Mouse (Mus musculus): ENCODE measurements around the gene Wdr61. TPM values are rescaled to one million over a fixed set of nuclear protein-coding genes. Genes with fewer than 3 reads are reported as not detected.

Wdr61 gene
- 10 to 100 TPM; 53.3 to 55.1 TPM for total RNA-seq (2023)

GRCm38 (mm10) chr9:54733921-54734638 is at the start of gene Wdr61:
Gene Wdr61, minus strand, starts transcription at chr9:54734519.

GRCm38 (mm10) chr9:54764561-54765217 is 30.4 kb upstream of the Wdr61 start, which contains the start of gene Crabp1:
Gene Crabp1, plus strand, starts transcription at chr9:54764748.

GRCm38 (mm10) chr9:54698318-54699086 is 35.8 kb downstream of the Wdr61 start, which contains the start of gene Dnaja4:
Gene Dnaja4, plus strand, starts transcription at chr9:54698873.

Other genes with a start within 250 kb of the Wdr61 start
- under 1 TPM; 0.33 to 0.52 TPM for gene Dmxl2, start 232.9 kb downstream of the Wdr61 start, total RNA-seq (2023)
- gene Sh2d7, start 195.5 kb downstream of the Wdr61 start, total RNA-seq (2023): not detected
- 1 to 10 TPM; 1.9 to 2.5 TPM for gene Cib2, start 174.3 kb downstream of the Wdr61 start, total RNA-seq (2023)
- 10 to 100 TPM; 33.0 to 44.5 TPM for gene Idh3a, start 148.2 kb downstream of the Wdr61 start, total RNA-seq (2023)
- gene Acsbg1, start 72.6 kb downstream of the Wdr61 start, total RNA-seq (2023): under 1 TPM; 0.17 to 0.39 TPM
- gene Dnaja4, start 35.6 kb downstream of the Wdr61 start, total RNA-seq (2023): 1 to 10 TPM; 1.5 to 1.9 TPM
- not detected for gene Crabp1, start 30.2 kb upstream of the Wdr61 start, total RNA-seq (2023)
- 10 to 100 TPM; 58.8 to 63.3 TPM for gene Ireb2, start 129.3 kb upstream of the Wdr61 start, total RNA-seq (2023)
- 1 to 10 TPM; 1.4 to 1.8 TPM for gene Hykk, start 182.8 kb upstream of the Wdr61 start, total RNA-seq (2023)
- gene Psma4, start 216.3 kb upstream of the Wdr61 start, total RNA-seq (2023): 100 to 1,000 TPM in 1 of 2 experiments, 10 to 100 TPM in 1; 94.4 to 105 TPM
- gene AY074887, start 216.5 kb upstream of the Wdr61 start, total RNA-seq (2023): not detected
- not detected for gene Chrna5, start 246.4 kb upstream of the Wdr61 start, total RNA-seq (2023)

Measured in B cell, adult 67 days (primary cell).